Mouse (Mus musculus) CH12.LX (cell line): ENCODE data around the gene Abca4.

Source experiments
- CTCF ChIP-seq, 2 experiments: IDR thresholded peaks in 1 of 2; conservative IDR thresholded peaks in 1 of 2; 2 replicates each; pipeline ENCODE4 v1.5.1; 2011 to 2012; ENCODE audit warnings: low read depth in 2 of 2, low read length in 2 of 2, improper control_type of control experiment in 1 of 2, inconsistent platforms in 1 of 2, mild to moderate bottlenecking in 1 of 2, moderate library complexity in 1 of 2
- MAFK ChIP-seq: IDR thresholded peaks from 2 replicates; pipeline ENCODE4 v1.6.1; 2011; ENCODE audit warnings: low read length, improper control_type of control experiment; ENCODE audit not compliant: insufficient replicate concordance
- POLR2A ChIP-seq: IDR thresholded peaks from 2 replicates; pipeline ENCODE4 v1.6.1; 2011; ENCODE audit warnings: low read depth, mild to moderate bottlenecking, improper control_type of control experiment, low read length

DNA sequence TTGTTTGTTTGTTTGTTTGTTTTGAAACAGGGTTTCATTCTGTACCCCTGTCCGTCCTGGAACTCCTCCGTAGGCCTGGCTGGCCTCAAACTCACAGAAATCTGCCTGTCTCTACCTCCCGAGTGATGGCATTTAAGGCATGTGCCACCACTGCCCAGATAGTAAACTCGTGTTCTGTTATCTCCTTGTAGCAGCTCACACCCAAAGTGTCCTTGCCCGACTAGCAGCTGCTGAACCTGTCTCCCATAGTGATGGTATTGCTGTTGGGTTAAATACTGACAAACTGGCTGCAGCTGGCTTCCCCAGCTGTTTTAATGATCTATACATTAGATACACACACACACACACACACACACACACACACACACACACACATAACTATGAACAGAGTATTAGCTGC is 55.5 kb downstream of the Abca4 start:
- TF ChIP-seq CTCF (conservative IDR thresholded peaks at IDR 0.05 in 1 of 2, IDR thresholded peaks at IDR 0.05 in 1 of 2; ENCODE audit: low read depth in 2 of 2, low read length in 2 of 2) (no peak), POLR2A (no peak), MAFK (no peak)
